Mouse (Mus musculus): ENCODE data around the gene Ssr2.
A peak's percentile ranks its signal among the peaks of the same experiment; 100 is the strongest.

The Ssr2 gene

DNA sequence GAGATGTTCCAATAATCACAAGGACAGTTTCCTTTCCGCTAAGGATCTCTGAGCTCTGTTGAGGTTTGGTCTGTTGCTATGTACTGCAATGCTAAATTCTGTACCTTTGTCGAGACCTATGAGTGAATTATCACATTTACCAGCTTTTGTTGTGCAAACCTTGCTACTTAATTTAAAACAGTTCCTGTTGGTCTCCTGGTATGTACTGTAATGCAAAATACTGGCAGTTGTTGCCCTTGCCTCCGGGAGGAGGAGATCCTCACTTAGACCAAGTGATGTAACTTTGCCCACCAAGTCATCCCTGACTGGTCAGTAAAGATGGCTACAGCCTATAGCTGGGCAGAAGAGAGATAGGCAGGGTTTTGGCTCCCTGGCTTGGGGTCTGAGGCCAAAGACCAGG lies at the start of gene Ssr2:
Gene Ssr2, plus strand, starts transcription at position 337 of the 400 bp plus-strand sequence.
- DNase-seq = no peak

DNA sequence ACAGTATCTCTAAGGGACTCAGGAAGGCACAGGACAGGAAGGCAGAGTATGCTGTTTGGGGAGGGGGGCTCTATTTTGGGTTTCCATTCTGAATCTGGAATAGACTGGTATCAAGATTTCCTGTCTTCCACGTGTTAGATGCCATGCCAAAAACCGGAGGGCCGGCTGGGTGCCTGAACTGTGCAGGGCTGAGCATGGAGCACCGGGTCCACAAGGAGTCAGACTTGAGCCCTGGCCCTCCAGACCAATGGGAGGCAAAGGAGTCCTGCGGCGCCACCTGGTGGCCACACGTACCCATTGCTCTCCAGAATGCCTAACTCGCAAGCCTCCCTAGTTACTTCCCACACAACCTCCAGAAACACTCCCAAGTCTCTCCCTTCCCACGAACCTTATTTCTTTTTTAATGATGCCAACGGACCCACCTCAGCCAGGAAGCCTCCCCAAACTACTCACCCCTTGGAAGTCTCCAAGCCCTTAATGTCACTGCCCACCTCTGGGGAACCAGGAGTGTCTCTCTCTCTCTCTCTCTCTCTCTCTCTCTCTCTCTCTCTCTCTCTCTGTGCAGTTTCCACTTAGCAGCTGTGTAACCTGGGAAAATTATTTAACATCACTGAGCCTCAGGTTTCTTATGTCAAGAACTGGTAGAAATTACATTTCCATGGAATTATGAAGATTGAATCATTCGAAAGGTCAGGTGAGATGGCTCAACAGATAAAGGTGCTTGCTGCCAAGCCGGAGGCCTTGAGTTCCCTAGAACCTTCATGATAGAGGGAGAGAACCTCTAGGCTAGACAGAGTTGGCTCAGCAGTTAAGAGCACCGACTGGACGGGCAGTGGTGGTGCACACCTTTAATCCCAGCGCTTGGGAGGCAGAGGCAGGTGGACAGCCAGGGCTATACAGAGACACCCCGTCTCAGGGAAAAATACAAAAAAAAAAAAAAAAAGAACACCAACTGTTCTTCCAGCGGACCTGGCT lies 49.2 kb upstream of the Ssr2 start:
- peak; percentile 84 for DNase-seq

DNA sequence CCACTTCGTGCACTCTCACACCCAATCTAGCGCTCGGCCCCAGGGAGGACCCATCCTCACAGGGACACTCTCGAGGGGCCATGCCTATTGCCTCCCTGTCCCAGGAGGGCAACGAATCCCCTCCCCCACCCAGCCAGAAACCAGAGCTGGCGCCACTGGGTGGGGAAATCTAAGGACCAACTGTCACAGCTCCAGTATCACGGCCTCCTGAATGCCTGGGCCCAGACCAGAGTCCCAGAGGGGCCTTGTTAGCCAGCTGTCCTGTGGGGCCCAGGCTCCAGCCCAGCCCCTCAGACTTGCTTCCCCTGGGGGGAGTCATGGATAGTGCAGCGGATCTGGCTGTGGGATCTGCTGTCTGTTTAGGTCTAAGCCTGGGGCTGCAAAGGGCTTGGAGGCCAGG lies 48.1 kb upstream of the Ssr2 start:
- DNase-seq = no peak

DNA sequence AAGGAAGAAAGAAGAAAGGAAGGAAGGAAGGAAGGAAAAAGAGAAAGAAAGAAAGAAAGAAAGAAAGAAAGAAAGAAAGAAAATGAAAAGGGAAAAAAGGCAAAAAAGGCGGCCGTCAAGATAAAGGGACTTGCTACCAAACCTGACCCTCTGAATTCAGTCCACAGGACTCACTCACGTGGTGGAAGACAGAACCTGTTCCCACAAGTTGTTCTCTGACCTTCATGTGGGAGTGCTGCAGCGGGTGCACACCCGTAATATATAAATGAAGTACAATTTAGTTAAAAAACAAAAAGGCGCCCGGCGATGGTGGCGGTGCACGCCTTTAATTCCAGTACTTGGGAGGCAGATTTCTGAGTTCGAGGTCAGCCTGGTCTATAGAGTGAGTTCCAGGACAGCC lies 47.0 kb upstream of the Ssr2 start:
- no peak for DNase-seq

DNA sequence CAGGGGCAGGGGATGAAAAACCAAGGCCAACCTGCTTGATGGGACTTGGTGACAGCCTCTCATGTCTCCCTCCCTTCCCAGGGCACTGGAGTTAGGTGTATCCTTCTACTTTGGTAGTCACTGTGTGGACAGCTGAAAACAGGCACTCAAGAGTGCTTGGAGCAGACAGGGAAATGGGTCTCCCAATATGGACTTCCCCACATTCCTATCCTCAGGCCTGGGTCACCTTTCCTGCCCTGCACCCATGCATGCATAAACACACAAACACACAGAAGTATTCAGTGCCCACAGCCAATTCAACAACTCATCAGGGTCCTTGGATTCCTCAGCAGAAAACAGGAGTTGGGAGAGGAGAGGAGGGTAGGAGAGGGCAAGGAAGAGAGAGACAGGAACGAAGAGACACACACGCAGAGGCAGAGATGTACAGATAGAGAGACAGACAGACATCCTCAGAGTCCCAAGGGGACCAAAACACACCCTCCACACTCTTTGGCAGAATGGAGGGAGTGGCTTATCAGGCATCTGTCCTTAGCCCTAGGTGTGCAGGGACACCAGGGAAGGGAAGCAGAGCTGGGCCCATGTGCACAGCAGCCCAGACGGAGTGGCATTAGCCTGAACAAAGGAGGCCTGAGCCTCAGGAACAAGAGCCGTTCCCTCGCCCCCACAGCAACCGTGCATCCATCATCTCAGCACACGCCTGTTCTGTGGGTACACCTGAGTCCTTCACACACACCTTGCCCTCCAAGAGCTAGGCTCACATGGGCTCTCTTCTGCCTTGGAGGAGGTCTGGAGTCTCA lies 46.3 kb upstream of the Ssr2 start:
- no peak for DNase-seq

DNA sequence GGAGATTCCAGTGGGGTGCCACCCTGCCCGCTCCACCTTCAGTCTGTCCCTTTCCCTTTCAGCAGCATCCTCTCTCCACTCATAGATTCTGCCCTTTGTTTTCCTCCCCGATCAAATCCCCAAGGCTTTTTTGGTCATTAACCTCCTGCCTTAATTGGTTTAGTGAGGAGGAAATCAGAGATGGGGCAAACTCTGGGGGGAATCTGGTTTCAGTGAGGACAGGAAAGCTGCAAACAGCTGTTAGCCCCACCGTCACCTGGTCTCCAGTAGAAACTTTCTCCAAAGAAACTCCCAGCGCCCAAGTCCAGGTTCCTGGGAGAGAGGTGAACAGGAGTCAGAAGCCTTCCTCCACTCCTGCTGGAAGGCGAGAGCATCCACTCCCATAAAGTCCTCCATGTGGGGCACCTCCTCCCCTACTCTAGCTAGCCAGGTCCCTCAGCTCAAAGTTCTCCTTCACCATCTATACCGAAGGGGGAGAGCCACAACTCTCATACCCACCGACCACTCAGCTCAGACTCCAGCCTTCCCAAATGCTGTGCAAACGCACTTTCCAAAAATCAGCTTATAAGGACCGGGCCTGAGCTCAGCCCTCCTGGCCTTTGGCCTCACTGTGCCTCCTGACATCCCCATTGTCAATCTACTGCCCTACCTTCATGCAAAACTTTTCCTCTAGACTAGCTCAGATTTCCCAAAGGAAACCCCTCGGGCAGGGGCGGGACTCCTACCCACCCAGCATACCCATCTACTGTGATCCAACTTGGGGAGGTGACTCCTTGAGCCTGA lies 45.4 kb upstream of the Ssr2 start:
- DNase-seq = no peak

DNA sequence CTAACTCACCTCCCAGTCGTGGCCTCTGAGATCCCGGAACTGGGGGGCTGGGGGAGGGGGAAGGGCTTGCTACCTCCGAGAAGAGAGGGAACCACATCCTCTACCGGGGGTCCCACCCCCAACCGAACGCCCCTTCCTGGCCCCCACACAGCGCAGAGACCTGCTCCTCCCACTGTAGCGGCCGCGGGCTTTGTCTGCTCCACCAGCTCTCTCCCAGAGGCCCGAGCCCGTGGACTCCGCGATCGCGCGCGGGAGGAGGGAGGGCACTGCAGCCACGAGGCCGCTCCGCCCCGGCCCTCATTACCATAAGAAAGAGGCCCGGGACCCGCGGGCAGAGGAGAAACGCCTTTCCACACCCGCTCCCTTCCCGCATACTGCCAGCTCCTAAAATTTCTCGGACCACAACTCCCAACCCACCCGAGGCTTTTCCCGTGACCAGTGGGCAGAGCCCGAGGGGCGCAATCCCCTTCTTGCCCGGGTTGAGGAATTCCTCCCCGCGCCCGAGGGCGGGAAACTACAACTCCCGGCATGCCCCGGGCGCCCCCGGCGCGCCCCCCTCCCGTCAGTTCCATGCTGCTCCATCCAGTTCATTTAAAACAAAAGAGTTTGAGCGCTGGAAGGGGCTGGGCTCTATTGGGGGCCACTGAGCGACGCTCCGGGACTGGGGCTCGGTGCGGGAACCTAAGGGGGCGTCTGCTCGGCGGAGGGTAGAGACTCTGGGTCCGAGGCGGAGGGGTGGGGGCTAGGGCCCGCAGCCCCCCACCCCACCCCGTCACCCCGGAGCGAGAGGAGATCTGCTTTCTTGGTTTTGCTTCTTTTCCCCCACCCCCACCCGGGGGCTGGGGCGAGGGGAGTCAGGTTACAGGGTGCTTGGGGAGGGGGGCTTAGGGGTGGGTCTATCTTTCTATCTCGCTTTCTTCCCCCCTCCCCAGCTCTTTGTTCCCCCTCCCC lies 44.1 kb upstream of the Ssr2 start:
- peak; percentile 89 for DNase-seq

DNA sequence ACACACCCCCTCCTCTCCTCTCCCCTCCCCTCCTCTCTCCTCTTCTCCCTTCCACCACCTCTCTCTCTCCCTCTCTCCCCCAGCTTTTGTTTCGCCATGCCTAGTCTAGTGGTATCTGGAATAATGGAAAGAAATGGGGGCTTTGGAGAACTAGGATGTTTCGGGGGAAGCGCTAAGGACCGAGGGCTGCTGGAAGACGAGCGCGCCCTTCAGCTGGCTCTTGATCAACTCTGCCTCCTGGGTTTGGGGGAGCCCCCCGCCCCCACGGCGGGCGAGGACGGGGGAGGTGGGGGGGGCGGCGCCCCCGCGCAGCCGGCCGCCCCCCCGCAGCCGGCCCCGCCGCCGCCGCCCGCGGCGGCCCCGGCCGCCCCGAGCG lies 43.4 kb upstream of the Ssr2 start, which contains the start of gene Mex3a:
Gene Mex3a, plus strand, starts transcription at position 97 of the 376 bp plus-strand sequence.
- DNase-seq = no peak

DNA sequence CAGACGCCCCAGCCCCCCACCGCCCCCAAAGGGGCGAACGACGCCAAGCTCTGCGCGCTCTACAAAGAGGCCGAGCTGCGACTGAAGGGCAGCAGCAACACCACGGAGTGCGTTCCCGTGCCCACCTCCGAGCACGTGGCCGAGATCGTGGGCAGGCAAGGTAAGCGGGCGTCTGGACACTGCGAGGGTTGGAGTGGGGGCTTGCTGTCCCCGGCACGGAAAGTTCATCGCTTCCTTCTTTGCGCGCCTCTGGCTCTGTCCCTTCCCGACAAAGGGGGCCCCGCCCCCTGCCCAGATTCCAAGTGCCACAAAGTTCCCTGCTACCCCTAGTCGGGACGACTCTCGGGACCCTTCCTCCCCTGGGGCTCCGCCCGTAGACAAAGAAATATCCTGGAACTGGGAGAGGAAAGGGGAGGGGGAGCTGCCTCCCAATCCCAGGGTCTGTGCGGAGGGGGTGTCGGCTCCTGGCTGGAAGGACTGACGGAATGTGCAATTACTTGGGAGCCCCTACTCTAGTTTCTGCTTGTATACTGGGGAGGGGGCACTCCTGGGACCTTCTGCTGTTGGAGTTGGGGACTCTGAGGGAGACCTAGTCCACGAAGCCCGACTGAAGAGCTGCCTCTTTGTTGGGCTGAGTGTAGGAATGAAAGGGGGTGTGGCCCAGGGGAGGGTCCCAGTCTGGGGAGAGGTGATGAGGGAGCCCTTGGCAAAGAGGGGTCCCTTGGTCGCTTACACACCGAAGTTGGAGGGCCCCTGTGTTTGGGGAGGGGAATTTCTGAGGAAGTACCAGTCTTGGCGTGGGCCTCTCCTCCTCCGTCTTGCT lies 42.8 kb upstream of the Ssr2 start:
- peak; percentile 56 for DNase-seq

DNA sequence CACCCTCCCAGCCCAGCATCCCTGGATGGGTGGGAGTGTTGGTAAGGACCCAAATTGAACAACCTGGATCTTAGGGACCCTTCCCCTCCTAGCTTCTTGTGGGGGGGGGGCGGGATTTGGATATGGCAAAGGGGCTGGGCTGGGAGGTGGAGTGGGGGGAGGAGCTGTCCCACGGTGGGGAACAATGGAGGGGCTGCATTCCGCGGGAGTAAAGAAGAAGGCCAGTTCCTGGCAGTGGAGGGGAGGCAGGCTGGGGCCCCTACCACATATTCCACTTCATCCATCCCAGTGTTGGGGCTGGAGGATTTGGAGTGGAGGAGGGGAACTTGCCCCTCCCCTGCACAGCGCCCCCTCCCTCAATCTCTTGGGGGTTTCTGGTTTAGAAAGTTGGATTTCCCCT lies 42.0 kb upstream of the Ssr2 start:
- peak; percentile 29 for DNase-seq

DNA sequence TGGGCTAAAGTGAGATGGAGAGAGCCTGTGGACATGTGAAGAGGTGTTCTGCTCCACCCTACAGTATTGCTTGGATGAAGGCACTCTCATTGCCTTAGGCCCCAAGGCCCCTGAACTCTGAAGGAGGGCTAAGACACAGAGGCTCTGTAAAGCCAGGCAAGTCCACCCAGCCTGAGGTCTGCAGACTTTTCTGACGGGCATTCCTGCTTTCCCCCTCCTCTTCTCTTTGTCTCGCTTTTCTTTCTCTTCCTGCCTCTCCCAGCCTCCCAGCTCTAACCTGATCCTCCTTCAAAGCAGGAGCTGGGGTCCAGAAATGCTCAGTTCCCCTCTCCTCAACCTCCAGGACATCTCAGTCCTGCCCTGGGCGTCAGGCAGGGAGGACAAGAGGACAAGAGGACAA lies 40.7 kb upstream of the Ssr2 start:
- no peak for DNase-seq

DNA sequence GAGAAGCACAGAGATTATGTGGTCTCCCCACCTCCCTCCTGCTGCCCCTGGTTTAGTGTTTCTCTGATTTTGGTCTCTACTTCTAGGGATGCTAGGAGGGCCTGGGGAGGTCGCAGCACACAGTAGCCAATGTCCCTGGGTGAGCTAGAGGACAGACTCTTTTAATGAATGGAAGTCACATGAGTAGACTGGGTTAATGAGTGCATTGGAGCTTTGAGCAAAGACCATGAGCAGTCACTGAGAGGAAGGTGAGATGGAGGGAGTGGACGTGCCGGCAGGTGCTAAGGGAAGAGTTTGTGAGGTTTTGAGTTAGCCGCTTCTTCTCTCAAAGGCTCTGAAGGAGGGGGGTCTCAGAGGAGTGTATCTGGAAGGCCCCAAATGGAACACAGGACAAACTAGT lies 40.1 kb upstream of the Ssr2 start:
- DNase-seq = no peak

DNA sequence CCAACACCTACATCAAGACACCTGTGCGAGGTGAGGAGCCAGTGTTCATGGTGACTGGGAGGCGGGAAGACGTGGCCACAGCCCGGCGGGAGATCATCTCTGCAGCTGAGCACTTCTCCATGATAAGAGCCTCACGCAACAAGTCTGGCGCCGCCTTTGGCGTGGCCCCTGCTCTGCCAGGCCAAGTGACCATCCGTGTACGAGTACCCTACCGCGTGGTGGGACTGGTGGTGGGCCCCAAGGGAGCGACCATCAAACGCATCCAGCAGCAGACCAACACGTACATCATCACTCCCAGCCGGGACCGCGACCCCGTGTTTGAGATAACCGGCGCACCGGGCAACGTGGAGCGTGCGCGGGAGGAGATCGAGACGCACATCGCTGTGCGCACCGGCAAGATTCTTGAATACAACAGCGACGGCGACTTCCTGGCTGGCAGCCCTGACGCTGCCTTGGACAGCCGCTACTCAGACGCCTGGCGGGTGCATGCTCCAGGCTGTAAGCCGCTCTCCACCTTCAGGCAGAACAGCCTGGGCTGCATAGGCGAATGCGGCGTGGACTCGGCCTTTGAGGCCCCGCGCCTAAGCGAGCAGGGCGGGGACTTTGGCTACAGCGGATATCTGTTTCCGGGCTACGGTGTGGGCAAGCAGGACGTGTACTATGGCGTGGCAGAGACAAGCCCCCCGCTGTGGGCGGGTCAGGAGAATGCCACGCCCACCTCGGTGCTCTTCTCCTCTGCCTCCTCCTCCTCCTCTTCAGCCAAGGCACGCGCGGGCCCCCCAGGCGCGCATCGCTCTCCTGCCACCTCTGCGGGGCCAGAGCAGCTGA lies 39.4 kb upstream of the Ssr2 start:
- peak; percentile 42 for DNase-seq

DNA sequence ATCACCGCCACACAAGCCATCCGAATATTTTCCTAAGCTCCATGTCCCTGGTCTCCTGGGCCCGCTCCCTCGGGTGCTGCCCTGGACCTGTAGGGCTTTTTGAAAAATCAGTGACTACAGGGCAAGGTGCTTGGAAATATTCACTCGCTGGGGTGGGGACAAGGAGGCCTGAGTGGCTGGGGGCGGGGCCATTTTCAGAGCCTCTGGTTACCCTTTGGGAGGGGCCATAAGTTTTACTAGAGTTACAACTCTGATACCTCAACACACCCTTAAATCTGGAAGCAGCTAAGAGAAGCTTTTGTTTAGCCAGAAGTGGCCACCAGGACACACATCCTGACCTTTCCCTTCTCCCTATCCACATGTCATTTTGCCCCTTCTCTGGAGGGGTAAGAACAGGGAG lies 38.5 kb upstream of the Ssr2 start:
- no peak for DNase-seq

DNA sequence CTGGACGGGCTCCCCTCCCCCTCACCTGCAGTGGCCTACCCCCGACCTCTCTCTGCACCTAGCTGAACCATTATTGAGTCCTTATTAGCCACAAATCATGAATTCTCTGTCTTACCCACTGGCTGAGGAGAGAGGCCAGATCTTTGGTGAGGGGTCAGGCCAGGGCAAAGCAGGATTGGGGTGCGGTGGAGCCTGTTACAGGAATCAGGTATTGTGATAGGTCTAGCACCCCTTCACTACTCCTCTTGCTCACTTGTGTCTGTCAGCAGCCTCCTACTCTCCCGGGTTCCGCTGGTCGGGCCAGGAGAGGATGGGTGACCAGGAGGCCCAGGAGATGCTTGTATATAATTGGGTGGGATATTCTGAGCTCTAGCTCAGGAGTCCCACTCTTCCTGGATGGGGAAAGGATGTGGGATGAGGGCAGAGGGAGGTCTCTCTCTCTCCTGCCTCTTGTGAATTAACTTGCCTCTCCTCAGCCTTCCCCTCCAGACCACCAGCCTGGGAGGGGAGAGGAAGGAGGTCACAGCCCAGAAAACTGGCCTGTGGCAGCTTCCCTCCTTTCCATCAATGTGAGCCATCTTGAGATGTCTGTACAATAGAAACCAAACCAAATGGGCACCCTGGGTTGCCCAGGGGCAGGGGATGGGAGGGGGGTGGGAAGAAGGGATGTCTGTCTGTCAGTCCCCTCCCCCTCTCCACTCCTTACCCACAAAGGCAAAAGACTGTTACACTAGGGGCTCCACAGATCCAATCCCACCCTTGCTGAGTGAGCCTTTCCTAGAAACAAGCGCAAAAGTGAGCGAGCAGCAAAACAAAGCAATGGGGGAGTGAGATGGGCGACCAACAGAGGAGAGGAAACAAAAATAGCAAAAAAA lies 37.2 kb upstream of the Ssr2 start:
- DNase-seq = no peak

DNA sequence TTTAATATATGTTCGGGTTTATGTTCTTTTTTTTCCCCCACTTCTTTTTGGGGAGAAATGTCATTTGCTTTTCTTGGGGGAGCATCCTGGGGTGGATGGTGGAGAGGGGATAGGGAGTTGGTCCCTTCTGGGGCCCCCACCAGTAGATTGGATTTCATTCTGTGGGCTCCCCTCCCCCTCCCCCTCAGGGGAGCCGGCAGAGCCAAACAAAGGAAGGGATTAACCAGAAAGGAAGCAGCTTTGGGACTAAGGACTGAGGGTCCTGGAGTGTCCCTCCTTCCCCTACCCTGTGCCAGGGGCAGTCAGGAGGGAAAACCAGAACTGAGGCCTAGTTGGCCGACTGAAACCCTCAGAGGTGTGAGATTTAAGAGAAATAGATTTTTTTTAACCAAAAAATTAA lies 36.3 kb upstream of the Ssr2 start:
- DNase-seq = no peak

DNA sequence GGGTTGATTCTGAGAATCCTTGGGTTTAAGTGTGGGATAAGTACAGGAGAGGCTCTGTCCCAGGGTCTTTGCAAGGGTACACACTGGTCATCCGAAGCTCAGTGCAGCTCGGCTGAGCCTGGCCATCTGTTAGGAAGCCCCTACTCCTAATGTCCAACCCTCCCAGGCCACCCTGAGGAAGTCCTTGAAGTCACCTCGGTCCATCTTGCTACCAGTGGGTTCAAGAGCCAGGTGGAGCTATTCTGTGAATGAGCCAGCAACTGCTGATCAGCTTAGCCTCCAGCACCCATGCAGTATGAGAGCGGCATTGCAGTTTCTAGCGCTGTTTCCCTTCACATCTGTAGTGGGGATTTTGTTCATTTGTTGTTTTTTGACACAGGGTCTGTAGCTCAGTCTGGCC lies 35.6 kb upstream of the Ssr2 start:
- no peak for DNase-seq

DNA sequence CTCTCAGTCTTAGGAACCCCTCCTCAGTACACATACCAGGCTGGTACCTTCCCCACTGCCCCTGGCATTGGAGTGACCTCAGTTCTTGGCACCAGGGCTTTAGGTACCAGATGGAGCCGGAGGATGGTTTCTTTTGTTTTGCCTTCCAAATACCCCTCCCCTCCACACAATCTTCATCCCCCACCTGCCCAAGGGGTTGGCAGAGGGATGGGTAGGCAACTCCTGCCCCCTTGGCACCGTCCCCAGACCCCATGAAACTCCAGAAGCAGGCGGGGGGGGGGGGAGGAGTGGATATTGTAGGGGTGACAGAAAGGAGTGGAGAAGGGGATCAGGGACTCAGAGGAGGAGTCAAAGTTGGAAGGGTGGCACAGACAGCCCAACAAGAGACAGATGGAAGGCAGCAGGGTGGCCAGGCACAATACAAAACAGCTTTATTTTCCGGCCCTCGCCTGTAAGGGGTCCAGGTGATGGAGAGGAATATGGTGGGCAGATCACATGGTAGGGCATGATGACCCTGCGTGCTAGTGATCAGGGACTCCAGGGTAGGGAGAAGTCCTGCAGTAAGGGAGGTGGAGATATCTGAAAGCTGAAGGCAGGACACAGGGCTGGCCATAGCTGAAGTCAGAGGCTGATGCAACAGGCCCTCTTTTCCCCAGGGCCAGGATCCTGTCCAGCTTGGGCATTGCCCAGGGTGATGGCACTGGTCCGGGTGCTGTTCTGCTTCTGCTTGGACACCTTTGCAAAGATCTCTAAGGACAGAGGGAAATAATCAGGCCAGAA lies 33.9 kb upstream of the Ssr2 start:
- peak; percentile 47 for DNase-seq

Data from right cerebral cortex, postnatal 4 days (tissue).